Mouse (Mus musculus) testis, adult 2 months (tissue): ENCODE results near the gene Plp2.

Experiments used
- CTCF ChIP-seq: fragments of 200-500 bp; IDR thresholded peaks from 2 replicates; pipeline ENCODE4 v1.5.1; 2012; ENCODE audit warnings: low read depth, mild to moderate bottlenecking, inconsistent platforms, low read length, moderate library complexity; ENCODE audit not compliant: control insufficient read depth, insufficient read depth, insufficient replicate concordance
- POLR2A ChIP-seq: fragments of 200-500 bp; IDR thresholded peaks from 2 replicates; pipeline ENCODE4 v1.6.1; 2012; ENCODE audit warnings: low read depth, mild to moderate bottlenecking, inconsistent platforms, low read length, moderate library complexity; ENCODE audit not compliant: control insufficient read depth

- no peak for TF ChIP-seq POLR2A
- TF ChIP-seq CTCF = no peak
Measured at GRCm38 (mm10) chrX:7688321-7688720, 17.1 kb upstream of the Plp2 start.
